ENCODE assay signal across 8 mouse cellular contexts in the genomic region with DNA sequence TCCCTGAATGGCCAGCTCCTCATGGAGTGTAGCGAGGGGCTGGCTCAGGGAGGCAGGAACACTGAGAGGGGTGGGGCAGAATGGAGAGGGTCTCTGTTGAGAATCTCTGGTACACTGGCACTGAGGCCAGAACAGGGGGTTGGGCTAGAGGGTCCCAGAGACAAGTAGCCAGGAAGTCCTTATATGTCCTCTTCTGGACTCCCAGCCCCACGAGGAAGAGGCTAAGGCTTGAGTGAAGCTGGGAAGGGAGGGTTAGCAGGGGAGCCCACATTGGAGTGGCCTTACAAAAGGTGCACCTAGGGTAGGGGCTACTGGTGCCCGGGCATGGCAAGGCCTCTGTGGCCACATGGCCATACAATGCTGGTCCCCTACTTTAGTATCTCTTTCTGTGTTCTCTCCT. TPM values are rescaled to one million over a fixed set of nuclear protein-coding genes. Genes with fewer than 3 reads are reported as not detected.
DNase-seq lines count a peak whose midpoint lies in the region; ATAC-seq and TF ChIP-seq lines count a peak whose summit lies in the region.
"Had no signal": no experiment of that assay in that cellular context is flagged by ENCODE, and none has a peak within 500 bp of the region (broad histone marks: within the 10 kb centered on the region; RNA-seq: fewer than 3 reads in every experiment).

No protein-coding gene starts in this region.

- H3K9ac ChIP-seq in forebrain, embryonic 16.5 days (replicated peaks; ENCODE audit: low read depth, low read length) = peak overlapping the region; percentile 99
- H3K9ac ChIP-seq in intestine, embryonic 16.5 days (ENCODE audit: low read depth, low read length) = peak overlapping the region; percentile 91; the same call in 1 of the 2 replicates
- H3K9ac ChIP-seq in neural tube, embryonic 14.5 days (replicated peaks; ENCODE audit: low read depth, low read length) = peak overlapping the region; percentile 99; the same call in 1 of the 2 replicates

- intact Hi-C loops in left cerebral cortex, postnatal 10 days (cut with DNase I) = no loop called here

- WGBS in forebrain, embryonic 16.5 days = 81% methylated on average over 3 of the region's 3 CpGs
- 62% methylated on average over 3 of the region's 3 CpGs for WGBS in intestine, embryonic 16.5 days
- 67% methylated on average over 3 of the region's 3 CpGs for WGBS in neural tube, embryonic 14.5 days

- ATAC-seq in forebrain, embryonic 16.5 days = no peak
- ATAC-seq in intestine, embryonic 16.5 days = no peak
- no peak for ATAC-seq in neural tube, embryonic 14.5 days (ENCODE audit: low read depth)

- H3K4me3 ChIP-seq in layer of hippocampus, adult 2 months = no peak overlapping the region; the same call in 1 of the 2 replicates
- peak overlapping the region; percentile 86 for H3K4me3 ChIP-seq in forebrain, embryonic 16.5 days (replicated peaks; ENCODE audit: low read length)
- no peak overlapping the region for H3K4me3 ChIP-seq in intestine, embryonic 16.5 days (ENCODE audit: low read length)
- H3K4me3 ChIP-seq in neural tube, embryonic 14.5 days (ENCODE audit: low read depth, low read length) = peak overlapping the region; percentile 85
- H3K4me3 ChIP-seq: erythroblast, embryonic 14.5 days had no signal

- no peak for TF ChIP-seq CTCF in layer of hippocampus, adult 2 months (conservative IDR thresholded peaks at IDR 0.05)

- H3K9me3 ChIP-seq in forebrain, embryonic 16.5 days (ENCODE audit: control insufficient read depth, low read length) = no peaks in the 10 kb centered on the region
- no peaks in the 10 kb centered on the region for H3K9me3 ChIP-seq in intestine, embryonic 16.5 days (ENCODE audit: control insufficient read depth, low read length)
- H3K9me3 ChIP-seq in neural tube, embryonic 14.5 days (ENCODE audit: control insufficient read depth, low read length) = no peaks in the 10 kb centered on the region

- peaks cover 53% of the 10 kb centered on the region for H3K4me1 ChIP-seq in forebrain, embryonic 16.5 days (replicated peaks; ENCODE audit: control insufficient read depth, insufficient read depth, low read length)
- H3K4me1 ChIP-seq in intestine, embryonic 16.5 days (ENCODE audit: control insufficient read depth, insufficient read depth, low read length) = peaks cover 31% of the 10 kb centered on the region
- peaks cover 38% of the 10 kb centered on the region for H3K4me1 ChIP-seq in neural tube, embryonic 14.5 days (ENCODE audit: control insufficient read depth, insufficient read depth, low read length)

- H3K4me2 ChIP-seq in forebrain, embryonic 16.5 days (ENCODE audit: low read length) = peak overlapping the region; percentile 98
- H3K4me2 ChIP-seq in intestine, embryonic 16.5 days (ENCODE audit: low read depth, low read length) = peak overlapping the region; percentile 68
- H3K4me2 ChIP-seq in neural tube, embryonic 14.5 days (ENCODE audit: low read depth, low read length) = peak overlapping the region; percentile 98

- no peak for DNase-seq in layer of hippocampus, adult 2 months (ENCODE audit: low spot score in 2 of 2)
- DNase-seq in layer of hippocampus, adult 11-12 months (ENCODE audit: low spot score) = no peak
- DNase-seq in adrenal gland, adult 8-10 months = no peak
- no peak for DNase-seq in left cerebral cortex, postnatal 10 days (ENCODE audit: extremely low spot score in 1 of 2, low spot score in 2 of 2)

- peak overlapping the region; percentile 94 for H3K27ac ChIP-seq in layer of hippocampus, adult 2 months
- no peak overlapping the region; the same call in 1 of the 2 replicates for H3K27ac ChIP-seq in forebrain, embryonic 16.5 days (ENCODE audit: low read length)
- H3K27ac ChIP-seq in intestine, embryonic 16.5 days (ENCODE audit: low read length) = no peak overlapping the region
- no peak overlapping the region for H3K27ac ChIP-seq in neural tube, embryonic 14.5 days (ENCODE audit: low read depth, low read length)

- H3K36me3 ChIP-seq in forebrain, embryonic 16.5 days (ENCODE audit: control insufficient read depth, insufficient read depth) = no peaks in the 10 kb centered on the region
- H3K36me3 ChIP-seq in intestine, embryonic 16.5 days (ENCODE audit: control insufficient read depth, insufficient read depth, low read length) = no peaks in the 10 kb centered on the region
- H3K36me3 ChIP-seq in neural tube, embryonic 14.5 days (ENCODE audit: control insufficient read depth, insufficient read depth, low read length) = no peaks in the 10 kb centered on the region

- no peaks in the 10 kb centered on the region for H3K27me3 ChIP-seq in forebrain, embryonic 16.5 days (replicated peaks; ENCODE audit: control insufficient read depth, insufficient read depth, low read length)
- H3K27me3 ChIP-seq in intestine, embryonic 16.5 days (replicated peaks; ENCODE audit: control insufficient read depth, insufficient read depth, low read length) = no peaks in the 10 kb centered on the region
- H3K27me3 ChIP-seq in neural tube, embryonic 14.5 days (ENCODE audit: control insufficient read depth, insufficient read depth, low read length) = no peaks in the 10 kb centered on the region

RNA-seq across cellular contexts. Expression of a gene that starts 2.1 kb away (rescaled TPM):
- total RNA-seq in layer of hippocampus, adult 2 months (2021) = 10 to 100 TPM; 36.6 to 40.7 TPM
- polyA plus RNA-seq in forebrain, embryonic 16.5 days (2015; fragmentation: Nextera tagmentation; extraction: Ambion mirVana) = 136 and 160 TPM in 2 replicates
- 22.6 and 23.2 TPM in 2 replicates for polyA plus RNA-seq in intestine, embryonic 16.5 days (2015; fragmentation: Nextera tagmentation; extraction: Ambion mirVana)
- polyA plus RNA-seq in neural tube, embryonic 14.5 days (2014; fragmentation: Nextera tagmentation; extraction: Ambion mirVana) = 92.0 and 94.8 TPM in 2 replicates
- 10 to 100 TPM; 10.7 to 41.6 (median 24.6) TPM for total RNA-seq in adrenal gland, adult 8-10 months (2022)
- total RNA-seq in left cerebral cortex, postnatal 10 days (2021) = 100 to 1,000 TPM; 103 to 108 TPM

RNA-seq across cellular contexts. Expression of a gene that starts 23.0 kb away (rescaled TPM):
- under 1 TPM; 0.59 to 0.76 TPM for total RNA-seq in layer of hippocampus, adult 2 months (2021)
- polyA plus RNA-seq in forebrain, embryonic 16.5 days (2015; fragmentation: Nextera tagmentation; extraction: Ambion mirVana) = 0.15 and 0.24 TPM in 2 replicates
- polyA plus RNA-seq in intestine, embryonic 16.5 days (2015; fragmentation: Nextera tagmentation; extraction: Ambion mirVana) = 0.26 and 0.27 TPM in 2 replicates
- 0.08 TPM in 1 of 2 replicates, not detected in the other for polyA plus RNA-seq in neural tube, embryonic 14.5 days (2014; fragmentation: Nextera tagmentation; extraction: Ambion mirVana)
- 1 to 10 TPM in 3 of 4 experiments, under 1 TPM in 1; 0.32 to 4.1 (median 2.2) TPM for total RNA-seq in adrenal gland, adult 8-10 months (2022)
- 1 to 10 TPM; 1.3 to 2.0 TPM for total RNA-seq in left cerebral cortex, postnatal 10 days (2021)

RNA-seq across cellular contexts. Expression of a gene that starts 34.5 kb away (rescaled TPM):
- total RNA-seq in layer of hippocampus, adult 2 months (2021) = 10 to 100 TPM; 26.5 to 27.2 TPM
- 30.4 and 32.5 TPM in 2 replicates for polyA plus RNA-seq in forebrain, embryonic 16.5 days (2015; fragmentation: Nextera tagmentation; extraction: Ambion mirVana)
- 23.3 and 24.1 TPM in 2 replicates for polyA plus RNA-seq in intestine, embryonic 16.5 days (2015; fragmentation: Nextera tagmentation; extraction: Ambion mirVana)
- polyA plus RNA-seq in neural tube, embryonic 14.5 days (2014; fragmentation: Nextera tagmentation; extraction: Ambion mirVana) = 26.6 and 31.0 TPM in 2 replicates
- 10 to 100 TPM; 21.0 to 23.8 (median 21.9) TPM for total RNA-seq in adrenal gland, adult 8-10 months (2022)
- 10 to 100 TPM; 26.7 to 27.6 TPM for total RNA-seq in left cerebral cortex, postnatal 10 days (2021)

RNA-seq across cellular contexts. Expression of a gene that starts 43.3 kb away (rescaled TPM):
- 1 to 10 TPM; 1.5 to 2.1 TPM for total RNA-seq in layer of hippocampus, adult 2 months (2021)
- polyA plus RNA-seq in forebrain, embryonic 16.5 days (2015; fragmentation: Nextera tagmentation; extraction: Ambion mirVana) = 2.2 and 2.3 TPM in 2 replicates
- 0.86 and 1.1 TPM in 2 replicates for polyA plus RNA-seq in intestine, embryonic 16.5 days (2015; fragmentation: Nextera tagmentation; extraction: Ambion mirVana)
- polyA plus RNA-seq in neural tube, embryonic 14.5 days (2014; fragmentation: Nextera tagmentation; extraction: Ambion mirVana) = 1.5 and 1.7 TPM in 2 replicates
- total RNA-seq in adrenal gland, adult 8-10 months (2022) = 1 to 10 TPM; 1.1 to 3.4 (median 2.2) TPM
- total RNA-seq in left cerebral cortex, postnatal 10 days (2021) = 1 to 10 TPM; 2.1 to 2.9 TPM

Comparison
In these comparisons a context has a peak if more than half of its experiments do, and no peak if none do; other contexts are left out.
1. H3K4me3 ChIP-seq: peak in forebrain, embryonic 16.5 days (single experiment) and neural tube, embryonic 14.5 days (single experiment); none in layer of hippocampus, adult 2 months (single experiment) and intestine, embryonic 16.5 days (single experiment).
2. Peak in every context shown above with its lines, with median percentiles within 50 percentile points of each other: H3K4me2 ChIP-seq and H3K9ac ChIP-seq.